Mouse (Mus musculus) layer of hippocampus, adult 11-12 months (tissue): ENCODE measurements around the gene Hc.
A peak's percentile ranks its signal among the peaks of the same experiment; 100 is the strongest.

Source experiments
- DNase-seq: peaks from one replicate; pipeline ENCODE4 v3.0.0; 2022; ENCODE audit warnings: low spot score

The Hc gene

GRCm38 (mm10) chr2:34976945-34977658 lies 84.1 kb downstream of the Hc start:
- DNase-seq, result no peak

- DNase-seq, result no peak
Measured at GRCm38 (mm10) chr2:34976447-34976846, 84.8 kb downstream of the Hc start.

GRCm38 (mm10) chr2:34973087-34973486 lies 88.2 kb downstream of the Hc start:
- no peak for DNase-seq

- no peak for DNase-seq
Measured at GRCm38 (mm10) chr2:34971080-34971888, 90.0 kb downstream of the Hc start.

GRCm38 (mm10) chr2:34970092-34970750 lies 91.0 kb downstream of the Hc start:
- peak; percentile 63 for DNase-seq

GRCm38 (mm10) chr2:34969166-34969565 lies 92.1 kb downstream of the Hc start:
- no peak for DNase-seq

- DNase-seq, result no peak
Measured at GRCm38 (mm10) chr2:34966243-34966934, 94.8 kb downstream of the Hc start.

GRCm38 (mm10) chr2:34965806-34966205 lies 95.4 kb downstream of the Hc start:
- DNase-seq, result no peak

- no peak for DNase-seq
Measured at GRCm38 (mm10) chr2:34965293-34965692, 95.9 kb downstream of the Hc start.

- DNase-seq, result no peak
Measured at GRCm38 (mm10) chr2:34964651-34965050, 96.6 kb downstream of the Hc start.

- no peak for DNase-seq
Measured at GRCm38 (mm10) chr2:34964230-34964629, 97.0 kb downstream of the Hc start.

GRCm38 (mm10) chr2:34963371-34963956 lies 97.8 kb downstream of the Hc start:
- DNase-seq, result no peak

- no peak for DNase-seq
Measured at GRCm38 (mm10) chr2:34962893-34963292, 98.3 kb downstream of the Hc start.

- no peak for DNase-seq
Measured at GRCm38 (mm10) chr2:34962211-34962610, 99.0 kb downstream of the Hc start.

- no peak for DNase-seq
Measured at GRCm38 (mm10) chr2:34961481-34962036, 99.7 kb downstream of the Hc start, which contains the start of gene Traf1. Gene Traf1, minus strand, starts transcription at chr2:34961772.

- no peak for DNase-seq
Measured at GRCm38 (mm10) chr2:34960966-34961365, 100.3 kb downstream of the Hc start.

- no peak for DNase-seq
Measured at GRCm38 (mm10) chr2:34960466-34960865, 100.8 kb downstream of the Hc start.

GRCm38 (mm10) chr2:34958582-34958981 lies 102.7 kb downstream of the Hc start:
- DNase-seq, result no peak

GRCm38 (mm10) chr2:34958036-34958435 lies 103.2 kb downstream of the Hc start:
- DNase-seq, result no peak

GRCm38 (mm10) chr2:34957405-34957804 lies 103.8 kb downstream of the Hc start:
- no peak for DNase-seq

GRCm38 (mm10) chr2:34956941-34957340 lies 104.3 kb downstream of the Hc start:
- DNase-seq, result no peak
